Mouse (Mus musculus): ENCODE results near the gene Kcnab1.

DNA sequence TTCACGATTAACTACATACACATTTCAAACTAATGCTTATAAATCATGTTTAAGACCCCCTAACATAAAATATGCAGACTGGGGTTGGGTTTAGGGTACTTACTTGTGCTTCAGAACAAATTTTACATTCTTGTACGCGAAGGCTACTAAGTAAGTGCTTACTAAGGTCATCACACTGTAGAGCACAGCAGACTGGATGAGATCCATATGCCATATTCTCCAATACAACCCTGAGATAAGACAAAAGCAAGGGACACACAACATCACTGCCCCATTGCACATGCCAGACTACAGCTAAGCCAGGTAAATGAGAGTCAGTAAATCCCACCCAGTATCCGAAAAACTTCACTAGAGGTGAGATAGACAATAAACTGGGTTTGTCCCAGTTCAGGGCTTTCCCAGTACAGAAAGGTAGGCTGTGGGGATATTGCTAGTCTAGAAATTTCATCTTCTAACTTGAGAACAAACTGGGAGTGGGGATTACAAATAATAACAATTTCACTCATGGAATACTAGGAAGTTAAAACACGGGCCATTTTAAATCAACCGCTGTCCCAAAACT is 282.1 kb downstream of the Kcnab1 start:
- TF ChIP-seq CTCF (IDR thresholded peaks at IDR 0.05; ENCODE audit: borderline replicate concordance, insufficient read depth, low read depth, low read length): no peak
- TF ChIP-seq POLR2A (IDR thresholded peaks at IDR 0.05; ENCODE audit: borderline replicate concordance, insufficient read depth, low read length): no peak
